Mouse (Mus musculus) myocyte (in vitro differentiated cells): Measurements from ENCODE around the gene Tmed10.

Experiments
- CEBPB ChIP-seq: IDR thresholded peaks from 2 replicates; pipeline ENCODE4 v1.6.1; 2011; ENCODE audit warnings: mild to moderate bottlenecking, moderate library complexity; ENCODE audit not compliant: poor library complexity, insufficient read depth, severe bottlenecking
- MAX ChIP-seq: IDR thresholded peaks from one replicate; pipeline ENCODE4 v1.6.1; 2011; ENCODE audit warnings: low read depth, mild to moderate bottlenecking, control low read depth
- MYOG ChIP-seq, 3 experiments: IDR thresholded peaks; one replicate each; pipeline ENCODE4 v1.6.1; 2011; ENCODE audit warnings: control low read depth in 2 of 3, low read depth in 2 of 3, mild to moderate bottlenecking in 2 of 3; ENCODE audit not compliant: insufficient read length in 2 of 3, control insufficient read depth in 1 of 3, insufficient read depth in 1 of 3
- POLR2A ChIP-seq: IDR thresholded peaks from one replicate; pipeline ENCODE4 v1.6.1; 2011; ENCODE audit warnings: low read depth, mild to moderate bottlenecking, control low read depth, moderate library complexity; ENCODE audit not compliant: insufficient read length
- USF1 ChIP-seq: IDR thresholded peaks from one replicate; pipeline ENCODE4 v1.6.1; 2011; ENCODE audit warnings: low read depth, mild to moderate bottlenecking, control low read depth, moderate library complexity

GRCm38 (mm10) chr12:85344252-85344651 lies 30.4 kb downstream of the Tmed10 start:
- TF ChIP-seq MAX: no peak
- TF ChIP-seq POLR2A: no peak
- no peak for TF ChIP-seq MYOG (IDR thresholded peaks at IDR 0.05; ENCODE audit: control insufficient read depth in 1 of 3, insufficient read depth in 1 of 3, insufficient read length in 2 of 3, low read depth in 2 of 3)
- no peak for TF ChIP-seq CEBPB
- no peak for TF ChIP-seq USF1
